Mouse (Mus musculus): ENCODE data around the gene 1700019D03Rik. TPM values are rescaled to one million over a fixed set of nuclear protein-coding genes. Genes with fewer than 3 reads are reported as not detected.
A peak's percentile ranks its signal among the peaks of the same experiment; 100 is the strongest.

1700019D03Rik gene
- total and polyA plus RNA-seq, 3 experiments: 2.3 to 5.3 TPM; not detected in 1

- peaks cover 16% of the 10 kb centered on the region for H3K36me3 ChIP-seq (replicated peaks)
- DNase-seq (ENCODE audit: low spot score) (no peak), ATAC-seq (ENCODE audit: extremely low read depth, insufficient number of reproducible peaks, low FRiP score, poor library complexity, severe bottlenecking) (0 out of 2 replicates have a peak, but pooled peaks have one; percentile 15)
Measured at GRCm38 (mm10) chr1:52916655-52917054, 103.3 kb downstream of the 1700019D03Rik start.

GRCm38 (mm10) chr1:52909783-52910182 is 110.2 kb downstream of the 1700019D03Rik start:
- no peaks in the 10 kb centered on the region for H3K27me3 ChIP-seq (ENCODE audit: insufficient read depth, low read length)
- DNase-seq (ENCODE audit: low spot score): no peak
- H3K9me3 ChIP-seq (replicated peaks): no peaks in the 10 kb centered on the region
- ATAC-seq (ENCODE audit: extremely low read depth, insufficient number of reproducible peaks, low FRiP score, poor library complexity, severe bottlenecking): no peak
- TF ChIP-seq TAL1 (conservative IDR thresholded peaks at IDR 0.05; ENCODE audit: low read depth, low read length) (no peak), GATA2 (IDR thresholded peaks at IDR 0.05; ENCODE audit: borderline replicate concordance, low read depth, low read length) (no peak), CTCF (IDR thresholded peaks at IDR 0.05; ENCODE audit: low read depth, low read length) (no peak), GATA1 (IDR thresholded peaks at IDR 0.05; ENCODE audit: borderline replicate concordance, low read length) (no peak), POLR2AphosphoS5 (IDR thresholded peaks at IDR 0.05; ENCODE audit: insufficient replicate concordance, low read depth, low read length) (no peak)
- no peaks in the 10 kb centered on the region for H3K4me1 ChIP-seq (ENCODE audit: insufficient read depth, low read depth, low read length)
- H3K36me3 ChIP-seq (replicated peaks): peaks cover 28% of the 10 kb centered on the region
- H3K4me3 ChIP-seq (ENCODE audit: low read depth, low read length): no peak overlapping the region

More at GRCm38 (mm10) chr1:52916655-52917054, 103.3 kb downstream of the 1700019D03Rik start:
- Histone ChIP-seq H3K4me1 (ENCODE audit: insufficient read depth, low read depth, low read length) (no peaks in the 10 kb centered on the region), H3K27me3 (ENCODE audit: insufficient read depth, low read length) (no peaks in the 10 kb centered on the region), H3K4me3 (ENCODE audit: low read depth, low read length) (no peak overlapping the region), H3K9me3 (replicated peaks) (no peaks in the 10 kb centered on the region)
- no peak for TF ChIP-seq GATA2 (IDR thresholded peaks at IDR 0.05; ENCODE audit: borderline replicate concordance, low read depth, low read length)
- TF ChIP-seq GATA1 (IDR thresholded peaks at IDR 0.05; ENCODE audit: borderline replicate concordance, low read length): no peak
- TF ChIP-seq CTCF (IDR thresholded peaks at IDR 0.05; ENCODE audit: low read depth, low read length): no peak
- TF ChIP-seq TAL1 (conservative IDR thresholded peaks at IDR 0.05; ENCODE audit: low read depth, low read length): no peak
- no peak for TF ChIP-seq POLR2AphosphoS5 (IDR thresholded peaks at IDR 0.05; ENCODE audit: insufficient replicate concordance, low read depth, low read length)

- TF ChIP-seq CTCF (IDR thresholded peaks at IDR 0.05; ENCODE audit: low read depth, low read length) (no peak), GATA1 (IDR thresholded peaks at IDR 0.05; ENCODE audit: borderline replicate concordance, low read length) (no peak), GATA2 (IDR thresholded peaks at IDR 0.05; ENCODE audit: borderline replicate concordance, low read depth, low read length) (no peak), TAL1 (conservative IDR thresholded peaks at IDR 0.05; ENCODE audit: low read depth, low read length) (no peak), POLR2AphosphoS5 (IDR thresholded peaks at IDR 0.05; ENCODE audit: insufficient replicate concordance, low read depth, low read length) (no peak)
- Histone ChIP-seq H3K4me3 (ENCODE audit: low read depth, low read length) (no peak overlapping the region), H3K27me3 (ENCODE audit: insufficient read depth, low read length) (no peaks in the 10 kb centered on the region), H3K9me3 (replicated peaks) (no peaks in the 10 kb centered on the region), H3K36me3 (replicated peaks) (peaks cover 37% of the 10 kb centered on the region), H3K4me1 (ENCODE audit: insufficient read depth, low read depth, low read length) (no peaks in the 10 kb centered on the region)
- no peak for ATAC-seq (ENCODE audit: extremely low read depth, insufficient number of reproducible peaks, low FRiP score, poor library complexity, severe bottlenecking)
- DNase-seq (ENCODE audit: low spot score): no peak
Measured at GRCm38 (mm10) chr1:52884208-52884607, 135.8 kb downstream of the 1700019D03Rik start.

Other genes with a start within 250 kb of the 1700019D03Rik start
- not detected in 2 replicates for gene Inpp1, start 202.5 kb downstream of the 1700019D03Rik start, total RNA-seq (2014; fragmentation: Nextera tagmentation)
- 0.46 and 0.55 TPM in 2 replicates for gene Inpp1, start 202.5 kb downstream of the 1700019D03Rik start, total RNA-seq (2017)
- gene Inpp1, start 202.5 kb downstream of the 1700019D03Rik start, polyA plus RNA-seq (2012): not detected in 2 replicates
- gene Hibch, start 175.2 kb downstream of the 1700019D03Rik start, total RNA-seq (2014; fragmentation: Nextera tagmentation): 61.8 and 71.6 TPM in 2 replicates
- 70.7 and 88.6 TPM in 2 replicates for gene Hibch, start 175.2 kb downstream of the 1700019D03Rik start, total RNA-seq (2017)
- gene Hibch, start 175.2 kb downstream of the 1700019D03Rik start, polyA plus RNA-seq (2012): 1.3 and 1.8 TPM in 2 replicates
- gene Mstn, start 41.5 kb upstream of the 1700019D03Rik start, total RNA-seq (2014; fragmentation: Nextera tagmentation): not detected in 2 replicates
- 0.05 and 0.06 TPM in 2 replicates for gene Mstn, start 41.5 kb upstream of the 1700019D03Rik start, total RNA-seq (2017)
- gene Mstn, start 41.5 kb upstream of the 1700019D03Rik start, polyA plus RNA-seq (2012): not detected in 2 replicates
- not detected in 2 replicates for gene 1700019A02Rik, start 167.5 kb upstream of the 1700019D03Rik start, total RNA-seq (2014; fragmentation: Nextera tagmentation)
- not detected in 2 replicates for gene 1700019A02Rik, start 167.5 kb upstream of the 1700019D03Rik start, total RNA-seq (2017)
- not detected in 2 replicates for gene 1700019A02Rik, start 167.5 kb upstream of the 1700019D03Rik start, polyA plus RNA-seq (2012)

Measured in G1E (cell line).